Mouse (Mus musculus) Patski (cell line): ENCODE measurements around the gene Abca7. TPM values are rescaled to one million over a fixed set of nuclear protein-coding genes. Genes with fewer than 3 reads are reported as not detected.
"Not testable (repeated sequence)": the region's sequence is repeated elsewhere in the genome, so short reads cannot be mapped to it uniquely, and the experiment has no call there.

Source experiments
- ATAC-seq: fragments of 100-300 bp; one replicate; pipeline ENCODE4 v1.8.0; 2021
- CTCF ChIA-PET: fragments of 350-600 bp; sonication (Branson Sonifier 250); formaldehyde crosslinking; loops from one replicate; lab custom pipeline; 2022; ENCODE audit warnings: inconsistent platforms; lab: Charles Lee
- POLR2A ChIA-PET: fragments of 350-600 bp; sonication (Branson Sonifier 250); formaldehyde crosslinking; loops from one replicate; lab custom pipeline; 2022; ENCODE audit warnings: antibody characterized with exemption, inconsistent platforms; lab: Charles Lee
- DNase-seq: peaks from one replicate; pipeline ENCODE4 v3.0.0-alpha.2; 2011; ENCODE audit warnings: low read depth, low spot score
- H3K27me3 ChIP-seq: fragments of 371-371 bp; one replicate; pipeline ENCODE4 v1.5.1; 2021
- CTCF ChIP-seq: fragments of 100-300 bp; IDR thresholded peaks from one replicate; pipeline ENCODE4 v1.5.1; 2021
- in situ Hi-C: fragments of 300-500 bp; cut with MboI; formaldehyde crosslinking; loops from 3 replicates; pipeline ENCODE4 v1.11.1; 2018; ENCODE audit warnings: low pct_unique_long_range_greater_than_20kb, mixed read lengths
- polyA plus RNA-seq: library from polyadenylated mRNA; unstranded; gene quantifications from one replicate; pipeline ENCODE4 v1.2.3, GENCODE M21; 2021

The Abca7 gene
- polyA plus RNA-seq, 1 experiment from 2014 or later: 19.9 TPM

DNA sequence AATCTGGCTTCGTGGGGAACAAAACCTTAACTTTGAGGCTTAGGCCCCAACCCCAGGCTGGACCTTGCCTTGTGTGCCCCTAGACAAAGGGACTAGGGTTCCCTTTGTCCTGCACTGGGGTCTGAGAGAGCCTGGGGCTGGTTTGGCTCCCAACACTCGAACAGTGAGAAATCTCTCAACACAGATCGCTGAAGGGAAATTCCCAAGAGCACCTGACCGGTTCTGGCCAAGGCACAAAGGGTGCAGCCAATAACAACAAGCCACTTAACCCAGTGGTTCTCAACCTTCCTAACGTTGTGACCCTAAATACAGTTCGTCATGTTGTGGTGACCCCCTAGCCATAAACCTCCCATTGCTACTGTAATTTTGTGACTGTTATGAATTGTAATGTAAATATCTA is 54.0 kb downstream of the Abca7 start:
- no peak for DNase-seq
- POLR2A ChIA-PET: interaction anchor here (1.2 kb wide), 1 partner anchor 11 kb away, joined by 3 read pairs; no protein-coding TSS in a partner anchor
- no peaks in the 10 kb centered on the region for H3K27me3 ChIP-seq
- no peak for TF ChIP-seq CTCF
- in situ Hi-C loops: loop anchor here (10.0 kb wide), 1 partner anchor 65 kb away; the partner anchor contains the start of gene Stk11
- ATAC-seq: no peak
- CTCF ChIA-PET: no interaction called here

DNA sequence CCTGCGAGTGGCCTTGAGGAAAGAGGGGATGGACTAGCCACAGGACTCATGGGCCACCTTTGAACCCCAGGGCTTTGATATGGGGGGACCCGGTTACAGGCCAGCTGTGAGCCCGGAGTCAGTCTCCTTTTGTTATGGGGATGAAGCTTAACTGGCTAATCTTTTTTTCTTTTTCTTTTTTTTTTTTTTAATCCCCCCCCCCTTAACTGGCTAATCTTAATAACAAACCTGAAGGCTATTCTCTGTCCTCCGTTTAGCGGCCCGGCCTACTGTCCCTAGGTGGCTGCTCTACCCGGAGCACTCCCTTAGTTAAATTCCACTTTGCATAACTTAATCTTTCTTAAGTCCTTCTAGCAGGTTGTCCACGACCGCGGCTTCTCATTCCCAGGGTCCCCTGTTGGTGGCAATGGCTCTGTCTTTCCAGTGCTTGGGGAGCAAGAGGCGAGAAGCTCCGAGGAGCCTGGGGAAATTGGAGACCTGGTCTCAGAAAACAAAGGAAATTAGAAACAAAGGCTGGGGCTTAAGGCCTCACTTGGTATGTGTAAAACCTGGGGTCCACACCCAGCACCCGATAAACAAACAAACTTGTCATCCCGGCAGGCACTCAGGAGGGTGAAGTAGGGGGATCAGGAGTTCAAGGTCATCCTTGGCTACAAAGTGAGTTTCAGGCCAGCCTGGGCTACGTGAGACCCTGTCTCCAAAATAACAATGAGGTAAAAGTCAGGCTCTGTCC is 54.8 kb downstream of the Abca7 start:
- CTCF ChIA-PET: interaction anchor here (1.0 to 1.6 kb wide), 4 partner anchors 8 to 66 kb away, joined by 3 to 5 read pairs (median 4); no protein-coding TSS in a partner anchor
- H3K27me3 ChIP-seq: no peaks in the 10 kb centered on the region
- ATAC-seq (no peak), DNase-seq (no peak)
- TF ChIP-seq CTCF: no peak
- POLR2A ChIA-PET: interaction anchor here (0.6 to 3.7 kb wide), 5 partner anchors 8 to 1246 kb away, joined by 3 to 14 read pairs (median 4); no protein-coding TSS in a partner anchor
- in situ Hi-C loops: loop anchor here (10.0 kb wide), 1 partner anchor 64 kb away; the partner anchor contains the start of gene Stk11

DNA sequence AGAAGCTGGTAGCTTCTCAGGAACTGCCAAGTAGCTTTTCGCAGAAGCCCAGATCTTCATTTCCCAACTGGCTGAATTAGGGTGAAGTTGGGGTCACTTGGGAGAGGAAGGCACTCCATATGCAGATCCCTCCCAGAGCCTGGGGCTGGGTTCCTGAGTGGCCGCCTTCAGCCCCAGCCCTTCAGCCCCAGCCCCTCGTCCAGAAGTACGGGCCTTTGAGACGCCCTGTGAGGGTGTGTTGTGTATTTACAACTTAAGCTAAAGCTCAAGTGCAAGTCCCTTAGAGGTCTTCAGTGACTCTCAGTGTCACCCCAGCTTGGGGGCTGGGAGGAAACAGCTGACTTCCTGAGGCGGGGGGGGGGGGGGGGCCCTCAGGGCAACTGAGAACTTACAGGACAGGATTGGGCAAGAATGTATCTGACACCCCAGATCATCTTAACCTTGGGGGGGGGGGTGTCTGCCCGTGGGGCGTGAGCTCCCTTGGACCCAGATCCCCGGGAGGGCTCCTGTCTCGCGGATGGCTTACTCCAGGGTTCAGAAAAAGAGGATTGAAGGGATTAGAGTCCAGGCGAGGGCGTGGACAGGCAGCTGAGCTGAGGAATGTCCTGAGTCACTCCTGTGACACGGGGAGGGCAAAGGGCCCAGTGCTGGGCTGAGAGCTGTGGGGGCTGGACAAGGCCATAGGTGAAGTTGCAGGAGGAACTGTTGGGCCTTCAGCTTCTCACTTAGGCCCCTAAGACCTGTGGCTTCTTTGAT is 55.5 kb downstream of the Abca7 start:
- ATAC-seq (peak; percentile 48), DNase-seq (no peak)
- no peak for TF ChIP-seq CTCF
- H3K27me3 ChIP-seq: no peaks in the 10 kb centered on the region
- ChIA-PET POLR2A (interaction anchor here (0.6 to 3.7 kb wide), 7 partner anchors 9 to 1245 kb away, joined by 3 to 14 read pairs (median 4); no protein-coding TSS in a partner anchor), CTCF (interaction anchor here (0.9 to 1.6 kb wide), 6 partner anchors 8 to 67 kb away, joined by 3 to 5 read pairs (median 4); no protein-coding TSS in a partner anchor)
- in situ Hi-C loops: loop anchor here (10.0 kb wide), 1 partner anchor 63 kb away; the partner anchor contains the start of gene Stk11

DNA sequence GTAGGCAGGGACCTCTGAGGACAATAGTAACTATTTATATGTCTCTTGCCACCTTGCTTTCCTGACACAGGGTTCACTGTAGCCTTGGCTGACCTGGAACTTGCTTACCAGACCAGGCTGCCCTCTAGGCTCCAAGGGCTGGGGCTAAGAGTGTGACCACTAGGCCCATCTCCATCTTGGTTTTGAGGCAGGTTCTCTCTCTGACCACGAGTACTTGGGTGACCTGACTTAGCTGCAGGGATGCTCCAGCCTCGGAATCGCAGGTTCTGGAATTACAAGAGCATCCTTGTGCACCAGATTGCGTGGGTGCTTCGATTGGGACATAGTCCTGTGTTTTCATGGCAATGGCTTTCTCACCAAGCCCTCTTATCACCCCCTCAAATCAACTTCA is 56.1 kb downstream of the Abca7 start:
- in situ Hi-C loops: loop anchor here (10.0 kb wide), 1 partner anchor 62 kb away; the partner anchor contains the start of gene Stk11
- POLR2A ChIA-PET: interaction anchor here (0.8 to 3.7 kb wide), 7 partner anchors 10 to 71 kb away, joined by 4 to 14 read pairs (median 5); no protein-coding TSS in a partner anchor
- CTCF ChIA-PET: interaction anchor here (0.8 to 1.6 kb wide), 6 partner anchors 8 to 66 kb away, joined by 3 to 5 read pairs (median 4); no protein-coding TSS in a partner anchor
- TF ChIP-seq CTCF: no peak
- DNase-seq (no peak), ATAC-seq (no peak)
- no peaks in the 10 kb centered on the region for H3K27me3 ChIP-seq

DNA sequence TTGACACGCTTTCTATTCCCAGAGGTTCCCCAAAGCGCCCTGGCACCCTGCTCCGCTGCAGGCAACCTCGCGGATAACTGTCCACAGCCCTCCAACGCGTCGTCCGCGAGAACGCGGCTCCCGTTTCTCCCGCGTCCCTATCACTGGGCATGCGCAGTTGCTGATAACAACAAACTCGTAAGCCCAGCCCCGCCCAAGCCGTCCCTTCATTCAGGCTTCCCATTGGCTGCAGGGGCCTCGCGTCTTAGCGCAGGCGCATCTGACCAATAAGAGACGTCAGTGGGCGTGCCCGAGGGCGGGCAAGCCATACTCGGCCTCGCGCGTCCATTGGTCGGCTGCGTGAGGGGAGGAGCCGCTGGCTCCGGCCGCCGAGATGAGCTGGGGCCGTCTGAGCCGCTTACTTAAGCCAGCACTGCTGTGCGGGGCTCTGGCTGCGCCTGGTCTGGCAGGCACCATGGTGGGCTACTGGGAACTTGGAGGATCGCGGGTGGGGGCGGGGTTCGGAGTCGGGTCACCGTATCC is 57.0 kb downstream of the Abca7 start:
- no peaks in the 10 kb centered on the region for H3K27me3 ChIP-seq
- ATAC-seq: peak; percentile 73
- peak; percentile 90 for DNase-seq
- ChIA-PET CTCF (interaction anchor here (0.8 to 1.3 kb wide), 2 partner anchors 9 to 11 kb away, joined by 3 to 4 read pairs; no protein-coding TSS in a partner anchor), POLR2A (interaction anchor here (0.6 to 3.7 kb wide), 18 partner anchors 12 to 426 kb away, joined by 3 to 14 read pairs (median 4); partner anchors contain the start of genes Cnn2 and Tmem259)
- in situ Hi-C loops: loop anchor here (10.0 kb wide), 1 partner anchor 61 kb away; the partner anchor contains the start of gene Stk11
- no peak for TF ChIP-seq CTCF

DNA sequence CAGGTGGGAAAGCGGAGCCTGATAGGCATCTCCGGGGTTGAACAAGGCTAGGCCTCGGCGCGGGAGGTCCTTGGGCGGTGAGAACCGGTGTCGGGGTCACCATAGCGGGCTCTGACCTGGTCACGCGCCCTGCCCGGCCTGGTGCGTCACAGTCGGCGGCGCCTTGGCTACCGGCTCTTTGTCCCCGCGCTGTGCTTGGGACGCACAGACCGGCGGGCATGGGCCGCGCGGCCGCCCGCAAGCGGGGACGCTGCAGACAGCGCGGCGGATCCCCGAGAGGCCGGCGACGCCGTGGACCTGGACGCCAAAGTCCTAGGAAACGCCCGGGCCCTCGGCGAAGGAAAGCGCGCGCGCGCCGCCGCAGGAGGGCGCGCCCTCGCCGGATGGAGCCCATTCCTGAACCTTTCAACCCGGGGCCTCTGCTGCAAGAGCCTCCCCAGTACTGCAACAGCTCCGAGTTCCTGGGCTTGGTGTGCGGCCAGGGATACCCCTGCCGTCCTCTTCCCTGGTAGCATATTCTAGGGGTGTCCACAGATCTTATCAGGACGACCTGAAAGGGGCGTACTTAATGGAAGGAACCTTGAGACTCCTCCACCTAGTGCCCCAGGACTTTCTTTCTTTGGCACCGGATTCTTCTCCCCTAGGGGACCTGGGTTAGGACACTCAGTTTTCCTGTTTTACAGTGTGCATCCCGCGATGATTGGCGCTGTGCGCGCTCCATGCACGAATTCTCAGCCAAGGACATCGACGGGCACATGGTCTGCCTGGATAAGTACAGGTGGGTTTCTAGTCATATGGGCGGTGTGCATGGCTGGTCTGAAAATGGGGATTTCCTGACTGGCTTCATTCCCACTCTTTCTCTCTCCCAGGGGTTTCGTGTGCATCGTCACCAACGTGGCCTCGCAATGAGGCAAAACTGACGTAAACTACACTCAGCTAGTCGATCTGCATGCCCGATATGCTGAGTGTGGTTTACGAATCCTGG is 57.8 kb downstream of the Abca7 start:
- CTCF ChIA-PET: no interaction called here
- H3K27me3 ChIP-seq: no peaks in the 10 kb centered on the region
- no peak for TF ChIP-seq CTCF
- POLR2A ChIA-PET: interaction anchor here (0.7 to 3.7 kb wide), 16 partner anchors 10 to 97 kb away, joined by 3 to 14 read pairs (median 4); partner anchors contain the start of genes Cnn2 and Tmem259
- ATAC-seq (no peak), DNase-seq (no peak)
- in situ Hi-C loops: loop anchor here (10.0 kb wide), 1 partner anchor 61 kb away; the partner anchor contains the start of gene Stk11

DNA sequence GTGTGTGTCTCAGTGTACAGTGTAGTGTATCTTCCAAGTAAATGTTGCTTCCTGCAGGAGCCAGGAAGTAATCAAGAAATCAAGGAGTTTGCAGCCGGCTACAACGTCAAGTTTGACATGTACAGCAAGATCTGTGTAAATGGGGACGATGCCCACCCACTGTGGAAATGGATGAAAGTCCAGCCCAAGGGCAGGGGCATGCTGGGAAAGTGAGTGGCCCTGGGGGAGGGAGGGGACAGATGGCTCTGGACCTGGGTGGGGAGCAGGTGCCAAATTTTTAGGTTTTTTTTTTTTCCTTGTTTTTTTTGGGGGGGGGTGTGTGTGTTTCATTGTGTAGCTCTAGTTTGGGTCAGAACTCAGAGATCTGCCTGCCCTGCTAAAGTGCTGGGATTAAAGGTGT is 58.6 kb downstream of the Abca7 start:
- not testable (repeated sequence) for H3K27me3 ChIP-seq, DNase-seq, ATAC-seq
- CTCF ChIA-PET: interaction anchor here (1.0 to 1.9 kb wide), 2 partner anchors 57 to 68 kb away, joined by 3 to 5 read pairs; no protein-coding TSS in a partner anchor
- POLR2A ChIA-PET: interaction anchor here (1.4 to 1.8 kb wide), 3 partner anchors 11 to 17 kb away, joined by 3 to 5 read pairs (median 4); no protein-coding TSS in a partner anchor
- in situ Hi-C loops: loop anchor here (10.0 kb wide), 1 partner anchor 60 kb away; the partner anchor contains the start of gene Stk11

DNA sequence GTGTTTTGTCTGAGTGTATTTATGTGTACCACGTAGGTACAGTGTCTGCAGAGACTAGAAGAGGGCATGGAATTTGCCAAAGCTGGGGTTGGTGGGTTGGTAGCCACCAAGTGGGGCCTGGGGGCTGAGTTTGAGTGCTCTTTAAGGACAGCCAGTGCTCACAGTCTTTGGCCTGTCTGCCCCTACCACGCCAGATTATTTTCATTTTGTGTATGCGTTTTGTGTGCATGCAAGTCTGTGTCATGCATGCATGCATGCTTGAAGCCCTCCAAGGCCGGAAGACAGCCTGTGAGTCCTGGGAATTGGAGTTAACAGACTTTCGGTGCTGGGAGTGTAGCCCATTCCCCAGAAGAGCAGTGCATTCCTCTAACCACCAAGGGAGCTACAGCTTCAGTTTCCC is 59.1 kb downstream of the Abca7 start:
- in situ Hi-C loops: loop anchor here (10.0 kb wide), 1 partner anchor 59 kb away; the partner anchor contains the start of gene Stk11
- TF ChIP-seq CTCF: no peak
- DNase-seq (no peak), ATAC-seq (no peak)
- CTCF ChIA-PET: interaction anchor here (1.0 to 1.9 kb wide), 2 partner anchors 57 to 69 kb away, joined by 3 to 5 read pairs; no protein-coding TSS in a partner anchor
- H3K27me3 ChIP-seq: no peaks in the 10 kb centered on the region
- POLR2A ChIA-PET: interaction anchor here (0.6 to 4.6 kb wide), 6 partner anchors 12 to 199 kb away, joined by 3 to 50 read pairs (median 4); partner anchors contain the start of gene Cnn2
